Mouse (Mus musculus): ENCODE measurements at regions not wholly inside any gene's neighbourhood (a gene's known extent, or its start where the extent isn't known, plus 50 kb on each side); places are given as distances from the start of the nearest gene placed in this dataset.

- DNase-seq (ENCODE audit: low spot score in 2 of 2): no peak
These were observed 67.8 kb downstream of the Nkx6-1 start for GRCm38 (mm10) chr5:101596996-101597395.

- DNase-seq (ENCODE audit: low spot score in 2 of 2): no peak
These were observed 73.6 kb downstream of the Nkx6-1 start for GRCm38 (mm10) chr5:101591236-101591635.

- no peak for DNase-seq (ENCODE audit: low spot score in 2 of 2)
These were observed 74.3 kb downstream of the Nkx6-1 start for GRCm38 (mm10) chr5:101590341-101591124.

GRCm38 (mm10) chr5:101572966-101573365 lies 91.8 kb downstream of the Nkx6-1 start:
- no peak for DNase-seq (ENCODE audit: low spot score in 2 of 2)

- DNase-seq (ENCODE audit: low spot score in 2 of 2): no peak
These were observed 99.0 kb downstream of the Nkx6-1 start for GRCm38 (mm10) chr5:101565770-101566169.

- DNase-seq (ENCODE audit: low spot score in 2 of 2): no peak
These were observed 104.4 kb downstream of the Nkx6-1 start for GRCm38 (mm10) chr5:101560366-101560765.

GRCm38 (mm10) chr5:101558279-101558987 lies 106.4 kb downstream of the Nkx6-1 start:
- DNase-seq (ENCODE audit: low spot score in 2 of 2): no peak

GRCm38 (mm10) chr5:101557156-101557555 lies 107.6 kb downstream of the Nkx6-1 start:
- no peak for DNase-seq (ENCODE audit: low spot score in 2 of 2)

GRCm38 (mm10) chr5:101543326-101543725 lies 121.5 kb downstream of the Nkx6-1 start:
- no peak for DNase-seq (ENCODE audit: low spot score in 2 of 2)

GRCm38 (mm10) chr5:101539818-101540217 lies 125.0 kb downstream of the Nkx6-1 start:
- no peak for DNase-seq (ENCODE audit: low spot score in 2 of 2)

- no peak for DNase-seq (ENCODE audit: low spot score in 2 of 2)
These were observed 125.6 kb downstream of the Nkx6-1 start for GRCm38 (mm10) chr5:101539254-101539549.

- DNase-seq (ENCODE audit: low spot score in 2 of 2): no peak
These were observed 126.2 kb downstream of the Nkx6-1 start for GRCm38 (mm10) chr5:101538410-101539253.

GRCm38 (mm10) chr5:101537518-101538380 lies 127.0 kb downstream of the Nkx6-1 start:
- DNase-seq (ENCODE audit: low spot score in 2 of 2): no peak

GRCm38 (mm10) chr5:101535451-101535850 lies 129.3 kb downstream of the Nkx6-1 start:
- DNase-seq (ENCODE audit: low spot score in 2 of 2): no peak

GRCm38 (mm10) chr5:101525346-101525745 lies 139.4 kb downstream of the Nkx6-1 start:
- DNase-seq (ENCODE audit: low spot score in 2 of 2): no peak

GRCm38 (mm10) chr5:101524670-101525069 lies 140.1 kb downstream of the Nkx6-1 start:
- no peak for DNase-seq (ENCODE audit: low spot score in 2 of 2)

GRCm38 (mm10) chr5:101523902-101524301 lies 140.9 kb downstream of the Nkx6-1 start:
- no peak for DNase-seq (ENCODE audit: low spot score in 2 of 2)

GRCm38 (mm10) chr5:101523490-101523889 lies 141.3 kb downstream of the Nkx6-1 start:
- DNase-seq (ENCODE audit: low spot score in 2 of 2): no peak

- no peak for DNase-seq (ENCODE audit: low spot score in 2 of 2)
These were observed 143.7 kb downstream of the Nkx6-1 start for GRCm38 (mm10) chr5:101520935-101521655.

- DNase-seq (ENCODE audit: low spot score in 2 of 2): no peak
These were observed 145.8 kb downstream of the Nkx6-1 start for GRCm38 (mm10) chr5:101518791-101519547.

Data from left cerebral cortex, adult 8-10 months (tissue).